Mouse (Mus musculus): ENCODE data around the gene Vash1. TPM values are rescaled to one million over a fixed set of nuclear protein-coding genes. Genes with fewer than 3 reads are reported as not detected.

Gene Vash1
- total RNA-seq, 2 experiments from 2014 or later, result 16.2 to 23.0 TPM

DNA sequence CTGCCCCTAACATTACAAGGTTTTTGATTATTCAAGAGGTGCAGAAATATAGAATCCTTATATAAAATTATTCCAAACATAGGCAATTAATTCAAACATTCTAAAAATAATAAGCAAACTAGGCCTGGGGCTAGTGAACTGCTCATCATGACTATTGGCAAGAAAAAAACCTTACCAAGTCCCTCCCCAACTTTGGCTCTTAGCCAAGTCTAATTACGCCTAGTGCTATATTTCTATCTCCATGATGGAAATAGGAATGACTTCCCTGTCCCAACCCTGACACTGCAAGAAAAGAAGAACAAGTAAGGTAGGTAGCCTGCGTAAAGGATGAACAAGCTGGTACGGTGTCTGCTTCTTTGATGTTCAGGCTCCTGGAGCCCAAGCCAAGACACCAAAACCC, 24.2 kb downstream of the Vash1 start:
- intact Hi-C loops (cut with DNase I; ENCODE audit: low total_unique reads), result no loop called here
- no peak for DNase-seq

DNA sequence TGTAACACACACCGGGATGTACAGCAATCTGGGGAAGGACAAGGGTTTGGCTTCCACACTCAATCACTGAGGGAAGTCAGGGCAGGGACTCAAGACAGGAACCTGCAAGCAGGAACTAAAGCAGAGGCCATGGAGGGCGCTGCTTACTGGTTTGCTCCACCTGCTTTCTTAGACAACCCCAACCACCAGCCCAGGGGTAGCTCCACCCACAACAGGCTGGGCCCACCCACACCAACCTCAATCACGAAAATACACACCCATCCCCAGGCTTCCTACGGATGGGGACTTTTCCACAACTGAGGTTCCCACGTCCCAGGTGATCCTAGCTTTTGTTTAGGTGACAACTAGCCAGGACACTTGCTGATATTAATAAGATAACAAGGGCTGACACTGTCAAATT, 27.3 kb downstream of the Vash1 start:
- DNase-seq, result no peak
- intact Hi-C loops (cut with DNase I; ENCODE audit: low total_unique reads), result no loop called here

DNA sequence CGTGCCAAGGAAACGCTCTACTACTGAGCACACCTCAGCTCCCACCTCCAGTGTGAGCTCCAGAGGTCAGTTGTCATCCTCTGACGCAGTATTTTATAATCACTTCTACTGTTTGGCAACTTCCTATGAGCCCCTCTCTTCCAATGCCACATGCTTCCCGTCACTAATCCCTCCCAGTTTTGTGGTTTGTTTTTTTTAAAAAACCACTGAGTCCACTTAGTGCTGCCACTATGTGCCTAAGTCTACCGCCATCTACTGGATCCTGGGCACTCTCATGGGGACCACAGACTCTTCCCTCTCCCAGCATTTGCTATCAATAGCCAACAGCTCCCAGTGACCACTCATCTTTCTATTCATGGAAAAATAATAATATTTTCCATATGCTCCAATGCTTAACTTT, 35.5 kb downstream of the Vash1 start:
- DNase-seq, result no peak
- intact Hi-C loops (cut with DNase I; ENCODE audit: low total_unique reads), result loop anchor here (10.0 kb wide), 1 partner anchor 51 kb away; no protein-coding TSS in a partner anchor

DNA sequence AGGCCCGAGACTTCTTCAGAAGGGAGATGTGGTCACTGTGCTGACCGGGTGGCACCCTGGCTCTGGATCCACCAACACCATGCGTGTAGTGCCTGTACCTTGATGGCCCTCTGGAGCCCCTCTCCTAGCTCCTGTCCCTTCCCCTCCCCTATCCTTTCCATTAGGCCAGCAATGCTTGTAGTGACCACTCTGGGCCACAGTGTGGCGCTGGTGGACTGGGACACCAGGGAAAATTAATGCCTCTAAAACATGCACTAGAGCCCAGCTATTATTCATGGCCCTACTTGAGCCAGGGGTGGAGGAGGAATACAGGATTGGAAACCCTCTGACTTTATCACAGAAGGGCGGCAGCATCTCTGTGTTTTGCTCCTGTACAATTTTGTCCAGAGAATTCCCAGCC, 36.9 kb downstream of the Vash1 start:
- intact Hi-C loops (cut with DNase I; ENCODE audit: low total_unique reads), result loop anchor here (10.0 kb wide), 1 partner anchor 49 kb away; no protein-coding TSS in a partner anchor
- DNase-seq, result peak; percentile 70

DNA sequence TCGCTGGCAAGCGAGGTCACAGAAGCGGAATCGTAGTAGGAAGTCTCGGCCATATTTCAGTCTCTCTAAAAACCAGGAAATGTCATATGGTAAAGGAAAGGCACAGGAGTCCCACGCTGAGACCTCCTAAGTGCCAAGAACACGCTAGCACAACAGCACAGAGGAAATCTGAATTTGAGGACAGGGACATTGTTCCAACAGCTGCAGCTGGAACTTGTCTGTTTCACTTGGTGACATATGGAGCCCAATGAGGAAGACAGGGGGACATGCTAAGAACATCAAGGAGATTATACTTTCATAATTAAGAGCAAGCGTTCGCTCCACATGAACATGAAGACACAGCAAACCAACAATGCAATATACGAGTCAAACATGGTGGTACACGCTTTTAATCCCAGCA, 38.5 kb downstream of the Vash1 start:
- DNase-seq, result no peak
- intact Hi-C loops (cut with DNase I; ENCODE audit: low total_unique reads), result loop anchor here (10.0 kb wide), 1 partner anchor 48 kb away; no protein-coding TSS in a partner anchor

DNA sequence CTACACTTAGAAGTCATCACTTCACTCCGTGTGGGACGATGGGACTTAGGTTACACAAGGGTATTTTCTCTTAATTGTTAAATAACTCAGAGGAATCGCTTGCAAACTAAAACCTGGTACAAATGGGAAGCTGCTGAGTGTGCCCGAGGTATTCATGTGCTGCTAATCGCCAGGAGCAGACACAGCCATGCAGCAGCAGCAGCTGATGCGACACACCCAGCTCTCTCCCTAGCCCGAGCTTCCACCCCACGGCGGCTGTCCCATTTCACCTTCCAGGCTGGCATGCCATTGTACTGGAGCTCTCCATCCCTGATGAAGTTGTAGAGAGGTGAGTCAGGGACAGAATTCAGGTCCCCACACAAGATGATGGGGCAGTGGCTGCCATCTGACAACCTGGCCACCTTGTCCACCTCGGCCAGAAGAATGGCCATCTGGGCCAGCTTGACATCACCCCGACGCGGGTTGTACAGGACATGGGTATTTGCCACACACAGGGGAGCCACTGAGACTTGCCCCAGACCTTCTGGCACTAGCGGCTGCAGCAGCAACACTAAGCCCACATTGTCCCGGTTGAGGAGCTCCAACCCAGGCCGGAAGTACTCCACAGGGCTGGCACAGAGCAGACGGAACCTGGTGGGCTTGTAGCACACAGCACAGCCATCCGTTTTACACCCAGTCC, 41.6 kb downstream of the Vash1 start:
- intact Hi-C loops (cut with DNase I; ENCODE audit: low total_unique reads), result loop anchor here (10.0 kb wide), 1 partner anchor 45 kb away; no protein-coding TSS in a partner anchor
- no peak for DNase-seq

DNA sequence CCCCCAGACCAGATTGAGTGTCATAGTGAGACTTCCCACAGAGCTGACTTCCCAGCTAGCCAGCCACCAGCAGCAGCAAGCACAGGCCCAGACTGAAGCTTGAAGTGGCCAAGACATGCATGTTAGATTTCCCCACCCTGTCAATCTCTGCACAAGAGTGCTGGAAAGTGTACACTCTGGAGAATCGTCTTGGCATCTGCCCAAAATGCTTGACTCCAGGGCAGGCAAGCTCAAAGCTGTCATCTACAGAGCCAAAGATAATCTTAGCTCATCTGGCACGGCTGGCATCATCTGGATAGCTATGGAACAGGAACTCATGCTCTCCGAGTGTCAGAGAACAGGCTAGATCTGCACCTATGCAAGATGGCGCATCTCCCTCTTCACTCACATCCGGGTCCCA, 43.0 kb downstream of the Vash1 start:
- intact Hi-C loops (cut with DNase I; ENCODE audit: low total_unique reads), result no loop called here
- no peak for DNase-seq

DNA sequence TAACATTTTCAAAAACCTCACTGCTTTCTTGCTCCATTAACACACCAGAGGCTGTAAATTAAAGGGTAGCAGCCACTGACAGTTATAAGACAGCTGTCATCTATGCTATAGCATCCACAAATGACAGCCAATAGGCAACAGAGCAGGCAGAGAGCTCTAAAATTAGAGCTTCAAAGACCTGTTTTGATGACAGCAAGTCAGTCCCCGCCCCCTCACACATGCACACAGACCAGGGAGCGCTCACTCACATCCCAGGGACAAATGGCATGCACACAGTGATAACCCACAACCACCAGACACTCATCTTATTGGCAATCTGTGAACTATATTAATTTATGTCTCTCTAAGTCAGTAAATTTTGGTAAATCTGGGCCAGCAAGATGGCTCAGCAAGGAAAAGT, 45.8 kb downstream of the Vash1 start:
- DNase-seq, result no peak
- intact Hi-C loops (cut with DNase I; ENCODE audit: low total_unique reads), result no loop called here

DNA sequence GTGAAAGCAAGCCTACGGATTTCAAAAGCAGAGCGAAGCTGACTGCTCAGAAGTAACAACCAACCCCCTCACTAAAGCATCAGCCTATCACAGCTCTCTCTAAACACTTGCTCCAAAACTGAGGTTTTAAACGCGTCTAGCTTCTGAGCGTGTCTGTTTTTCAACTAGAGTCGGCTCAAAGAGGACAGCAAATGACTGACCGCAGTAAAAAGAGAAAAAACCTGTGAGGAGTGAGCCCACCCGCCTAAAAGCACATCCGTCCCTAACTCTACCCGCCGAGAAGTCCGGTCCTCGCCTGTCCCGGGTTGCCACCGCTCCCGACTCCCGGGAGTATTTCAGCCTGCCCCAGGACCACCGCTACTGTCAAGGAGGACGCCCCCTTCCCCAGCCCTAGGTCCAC, 47.2 kb downstream of the Vash1 start:
- DNase-seq, result no peak
- intact Hi-C loops (cut with DNase I; ENCODE audit: low total_unique reads), result no loop called here

DNA sequence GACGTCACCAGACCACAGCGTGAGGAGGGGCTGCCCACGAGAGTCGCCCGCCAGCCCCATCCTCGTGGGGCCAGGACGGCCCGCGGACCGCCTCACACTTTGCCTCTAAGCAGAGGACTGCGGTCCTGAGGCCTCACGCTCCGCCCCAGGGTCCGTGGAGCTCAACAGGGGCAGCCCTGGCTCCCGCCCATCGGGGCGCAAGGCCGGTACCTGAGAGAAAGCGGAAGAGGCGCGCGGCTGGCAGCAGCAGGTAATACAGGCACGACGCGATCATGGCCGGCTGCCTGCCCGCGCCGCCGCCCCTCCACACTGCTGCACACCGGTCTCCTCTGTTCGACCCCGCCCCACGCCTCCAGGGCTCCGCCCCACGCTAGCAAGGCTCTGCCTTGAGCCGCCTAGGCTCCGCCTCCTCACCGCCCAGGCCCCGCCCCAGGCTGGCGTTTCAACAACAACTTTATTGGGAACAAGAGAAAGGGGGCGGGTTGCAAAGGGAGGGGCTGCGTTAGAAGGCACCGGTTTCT, 47.7 kb downstream of the Vash1 start, which contains the start of gene Angel1:
Gene Angel1, minus strand, starts transcription at position 341 of the 521 bp plus-strand sequence.
- intact Hi-C loops (cut with DNase I; ENCODE audit: low total_unique reads), result no loop called here
- peak; percentile 97 for DNase-seq

DNA sequence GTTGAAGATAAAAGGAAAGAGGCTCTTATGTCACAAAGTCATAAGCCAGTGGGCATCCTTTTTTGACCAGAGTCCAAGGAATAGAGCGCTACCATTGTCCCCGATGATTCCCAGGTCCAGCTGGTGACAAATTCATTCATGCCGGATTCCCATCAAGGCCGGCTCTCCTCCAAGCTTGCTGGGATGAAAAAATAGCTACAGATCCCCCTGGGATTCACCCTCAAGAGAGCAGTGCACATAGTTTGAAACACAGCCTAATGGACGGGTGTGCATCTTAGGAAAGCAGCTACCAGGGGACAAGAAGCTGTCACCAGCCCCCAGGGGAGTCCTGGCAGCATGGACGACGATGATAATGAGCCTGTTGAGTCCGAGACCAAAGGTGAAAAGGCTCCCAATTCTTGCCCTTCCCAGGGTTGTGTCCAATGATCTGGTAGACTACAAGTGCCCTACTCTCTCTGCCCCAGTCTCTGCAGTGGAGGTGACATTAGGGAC, 55.9 kb downstream of the Vash1 start, which contains the start of gene Lrrc74a:
Gene Lrrc74a, plus strand, starts transcription at position 51 of the 492 bp plus-strand sequence.
- DNase-seq, result no peak
- intact Hi-C loops (cut with DNase I; ENCODE audit: low total_unique reads), result no loop called here

Other genes with a start within 250 kb of the Vash1 start
- gene Angel1, start 47.8 kb downstream of the Vash1 start, total RNA-seq (2021), result 1 to 10 TPM; 4.6 to 4.7 TPM
- not detected for gene Lrrc74a, start 55.7 kb downstream of the Vash1 start, total RNA-seq (2021)
- gene Irf2bpl, start 206.1 kb downstream of the Vash1 start, total RNA-seq (2021), result 10 to 100 TPM; 41.8 to 42.8 TPM

All from gastrocnemius, postnatal 14 days (tissue).